Mouse (Mus musculus) kidney, adult 8-10 months (tissue): ENCODE results near the gene Krtap1-3.
"Not testable (repeated sequence)": the region's sequence is repeated elsewhere in the genome, so short reads cannot be mapped to it uniquely, and the experiment has no call there.

Source experiments
- DNase-seq, 2 experiments: peaks; one replicate each; pipeline ENCODE4 v3.0.0; 2022

Krtap1-3 gene

GRCm38 (mm10) chr11:99590981-99591380 is at the start of gene Krtap1-3:
TSS of gene Krtap1-3 (minus strand) at chr11:99591339.
- DNase-seq: no peak

GRCm38 (mm10) chr11:99640926-99641325 is 49.8 kb upstream of the Krtap1-3 start:
- DNase-seq: no peak

- no peak for DNase-seq
Observed at GRCm38 (mm10) chr11:99637086-99637485, 45.9 kb upstream of the Krtap1-3 start.

GRCm38 (mm10) chr11:99634653-99635134 is 43.6 kb upstream of the Krtap1-3 start, which contains the start of gene Krtap4-2:
TSS of gene Krtap4-2 (minus strand) at chr11:99635084.
- DNase-seq: no peak

GRCm38 (mm10) chr11:99633293-99633692 is 42.2 kb upstream of the Krtap1-3 start:
- DNase-seq: no peak

- no peak for DNase-seq
Observed at GRCm38 (mm10) chr11:99630890-99631289, 39.8 kb upstream of the Krtap1-3 start.

GRCm38 (mm10) chr11:99628138-99628537 is 37.0 kb upstream of the Krtap1-3 start, which contains the start of gene Krtap4-1:
TSS of gene Krtap4-1 (minus strand) at chr11:99628238.
- DNase-seq: no peak

GRCm38 (mm10) chr11:99620335-99620734 is 29.2 kb upstream of the Krtap1-3 start, which contains the start of gene Gm11562:
TSS of gene Gm11562 (minus strand) at chr11:99620435.
- DNase-seq: no peak

GRCm38 (mm10) chr11:99614796-99615363 is 23.7 kb upstream of the Krtap1-3 start, which contains the start of gene Krtap2-4:
TSS of gene Krtap2-4 (minus strand) at chr11:99614846.
- no peak for DNase-seq

GRCm38 (mm10) chr11:99610089-99610488 is 18.9 kb upstream of the Krtap1-3 start, which contains the start of gene Gm11937:
TSS of gene Gm11937 (minus strand) at chr11:99610189.
- not testable (repeated sequence) for DNase-seq

GRCm38 (mm10) chr11:99609126-99609525 is 18.0 kb upstream of the Krtap1-3 start:
- DNase-seq: no peak

- DNase-seq: not testable (repeated sequence)
Observed at GRCm38 (mm10) chr11:99603208-99603607, 12.1 kb upstream of the Krtap1-3 start, which contains the start of gene Gm11938. TSS of gene Gm11938 (minus strand) at chr11:99603308.

GRCm38 (mm10) chr11:99597742-99598141 is 6.6 kb upstream of the Krtap1-3 start, which contains the start of gene Krtap9-3:
TSS of gene Krtap9-3 (minus strand) at chr11:99598105.
- DNase-seq: not testable (repeated sequence)

GRCm38 (mm10) chr11:99585096-99585495 is 6.0 kb downstream of the Krtap1-3 start:
- DNase-seq: no peak

GRCm38 (mm10) chr11:99583245-99583704 is 7.9 kb downstream of the Krtap1-3 start, which contains the start of gene Krtap1-4:
TSS of gene Krtap1-4 (minus strand) at chr11:99583654.
- DNase-seq: no peak

- no peak for DNase-seq
Observed at GRCm38 (mm10) chr11:99581564-99581963, 9.6 kb downstream of the Krtap1-3 start.

GRCm38 (mm10) chr11:99581051-99581450 is 10.1 kb downstream of the Krtap1-3 start:
- no peak for DNase-seq

- DNase-seq: no peak
Observed at GRCm38 (mm10) chr11:99580636-99581035, 10.5 kb downstream of the Krtap1-3 start, which contains the start of gene Krtap1-5. TSS of gene Krtap1-5 (minus strand) at chr11:99581016.

GRCm38 (mm10) chr11:99574106-99574505 is 17.0 kb downstream of the Krtap1-3 start:
- DNase-seq: peak; percentile 28 to 69

GRCm38 (mm10) chr11:99573164-99573563 is 18.0 kb downstream of the Krtap1-3 start:
- DNase-seq: no peak

- no peak for DNase-seq
Observed at GRCm38 (mm10) chr11:99566530-99566929, 24.6 kb downstream of the Krtap1-3 start, which contains the start of gene Krtap3-1. TSS of gene Krtap3-1 (minus strand) at chr11:99566630.

- no peak for DNase-seq
Observed at GRCm38 (mm10) chr11:99562580-99562979, 28.6 kb downstream of the Krtap1-3 start.

GRCm38 (mm10) chr11:99559366-99559765 is 31.8 kb downstream of the Krtap1-3 start, which contains the start of gene Gm11939:
TSS of gene Gm11939 (minus strand) at chr11:99559466.
- no peak for DNase-seq
